Mouse (Mus musculus): ENCODE measurements around the gene Prg3.

DNA sequence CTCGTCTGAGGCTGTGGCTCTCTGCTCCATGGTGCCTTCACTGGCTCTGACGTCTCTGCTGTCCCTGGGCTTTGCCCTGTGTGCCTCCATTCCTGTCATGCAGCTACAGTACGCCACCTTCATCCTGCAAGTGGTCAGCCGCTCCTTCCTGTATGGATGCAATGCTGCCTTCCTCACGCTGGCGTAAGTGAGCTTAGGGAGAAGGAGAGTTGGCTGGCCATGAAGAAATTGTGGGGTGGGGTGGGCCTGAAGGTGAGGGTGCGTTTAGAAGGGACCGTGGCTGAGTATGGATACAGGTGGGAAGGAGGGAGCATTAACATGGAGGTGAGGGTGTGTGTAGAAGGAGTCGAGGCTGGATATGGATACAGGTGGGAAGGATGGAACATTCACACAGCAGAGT is 32.6 kb upstream of the Prg3 start:
- TF ChIP-seq GATA2 (IDR thresholded peaks at IDR 0.05; ENCODE audit: borderline replicate concordance, low read depth, low read length) (no peak), CTCF (IDR thresholded peaks at IDR 0.05; ENCODE audit: low read depth, low read length) (no peak)
